Mouse (Mus musculus) MEL (cell line): ENCODE measurements around the gene Ybx1.

ENCODE experiments used
- BHLHE40 ChIP-seq: IDR thresholded peaks from 2 replicates; pipeline ENCODE4 v1.6.1; 2012; ENCODE audit warnings: low read depth, mild to moderate bottlenecking, inconsistent platforms, low read length, improper control_type of control experiment, borderline replicate concordance
- CTCF ChIP-seq, 3 experiments: IDR thresholded peaks in 2 of 3; conservative IDR thresholded peaks in 1 of 3; 2 replicates each; pipeline ENCODE4 v1.5.1; 2011 to 2012; ENCODE audit warnings: low read length in 3 of 3, low read depth in 2 of 3, mild to moderate bottlenecking in 2 of 3, improper control_type of control experiment in 1 of 3, inconsistent platforms in 1 of 3, mixed read lengths in 1 of 3, moderate library complexity in 1 of 3; ENCODE audit not compliant: control insufficient read depth in 1 of 3, insufficient read depth in 1 of 3, poor library complexity in 1 of 3, severe bottlenecking in 1 of 3
- GATA1 ChIP-seq: IDR thresholded peaks from 2 replicates; pipeline ENCODE4 v1.6.1; 2011; ENCODE audit warnings: low read depth, low read length, improper control_type of control experiment
- MAX ChIP-seq: IDR thresholded peaks from 2 replicates; pipeline ENCODE4 v1.6.1; 2011; ENCODE audit warnings: low read length, improper control_type of control experiment
- POLR2A ChIP-seq, 2 experiments: IDR thresholded peaks; 2 replicates each; pipeline ENCODE4 v1.6.1; 2011 to 2012; ENCODE audit warnings: low read length in 2 of 2, mild to moderate bottlenecking in 2 of 2, control low read depth in 1 of 2, improper control_type of control experiment in 1 of 2, low read depth in 1 of 2, moderate library complexity in 1 of 2; ENCODE audit not compliant: control insufficient read depth in 1 of 2, insufficient read depth in 1 of 2, poor library complexity in 1 of 2
- RCOR1 ChIP-seq: IDR thresholded peaks from 2 replicates; pipeline ENCODE4 v1.6.1; 2012; ENCODE audit warnings: low read depth, mild to moderate bottlenecking, inconsistent platforms, low read length, improper control_type of control experiment
- TBP ChIP-seq: IDR thresholded peaks from 2 replicates; pipeline ENCODE4 v1.8.0; 2011; ENCODE audit warnings: low read depth, low read length, improper control_type of control experiment
- USF1 ChIP-seq: IDR thresholded peaks from 2 replicates; pipeline ENCODE4 v1.6.1; 2014; ENCODE audit warnings: low read depth, mild to moderate bottlenecking, inconsistent platforms, low read length, improper control_type of control experiment, moderate library complexity

- no peak for TF ChIP-seq BHLHE40
- TF ChIP-seq GATA1: no peak
- TF ChIP-seq CTCF (IDR thresholded peaks at IDR 0.05 in 2 of 3, conservative IDR thresholded peaks at IDR 0.05 in 1 of 3; ENCODE audit: control insufficient read depth in 1 of 3, insufficient read depth in 1 of 3, low read depth in 2 of 3, low read length in 3 of 3, poor library complexity in 1 of 3, severe bottlenecking in 1 of 3): no peak
- no peak for TF ChIP-seq USF1
- no peak for TF ChIP-seq POLR2A (IDR thresholded peaks at IDR 0.05; ENCODE audit: control insufficient read depth in 1 of 2, insufficient read depth in 1 of 2, low read depth in 1 of 2, low read length in 2 of 2, poor library complexity in 1 of 2)
- TF ChIP-seq TBP: no peak
- no peak for TF ChIP-seq RCOR1
- TF ChIP-seq MAX: no peak
Measured at GRCm38 (mm10) chr4:119245961-119246360, 48.4 kb downstream of the Ybx1 start.
